Mouse (Mus musculus): ENCODE data around the gene Pglyrp4. TPM values are rescaled to one million over a fixed set of nuclear protein-coding genes. Genes with fewer than 3 reads are reported as not detected.
"Not testable (repeated sequence)": the region's sequence is repeated elsewhere in the genome, so short reads cannot be mapped to it uniquely, and the experiment has no call there.

The Pglyrp4 gene
- total and polyA plus RNA-seq, 2 experiments from 2014 or later = not detected

DNA sequence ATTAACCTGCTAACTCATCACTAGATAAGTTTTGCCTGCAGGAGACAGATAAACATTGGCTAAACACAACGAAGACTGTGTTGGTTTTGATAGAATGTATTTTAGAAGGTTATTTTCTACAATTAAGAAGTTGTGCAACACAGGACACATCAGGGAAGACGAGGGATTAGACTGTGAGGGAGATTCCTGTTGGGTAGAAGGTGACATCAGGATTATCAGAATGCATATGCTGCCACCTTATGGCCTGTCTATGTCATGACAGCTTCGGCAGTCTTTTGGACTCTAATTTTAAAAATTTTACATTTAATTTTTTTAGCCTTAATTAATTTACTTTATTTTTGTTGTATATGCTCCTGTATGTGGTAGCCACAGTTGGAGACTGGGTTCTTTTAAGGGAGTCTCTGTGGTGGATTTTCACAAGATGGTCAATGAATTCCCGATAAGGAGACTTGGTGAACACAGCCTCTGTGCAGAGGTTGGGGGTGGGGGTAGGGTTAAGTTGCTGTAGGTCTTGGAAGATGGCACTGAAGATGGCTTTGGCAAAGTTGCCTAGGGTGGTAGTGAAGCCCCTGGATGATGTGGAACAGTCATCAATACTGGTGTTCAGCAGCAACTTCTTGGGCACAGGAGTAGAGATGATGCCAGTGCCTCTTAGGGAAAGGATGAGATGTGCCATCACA lies 18.0 kb upstream of the Pglyrp4 start:
- Histone ChIP-seq H3K4me3 (ENCODE audit: low read length) (no peak overlapping the region), H3K9ac (replicated peaks; ENCODE audit: low read length) (no peak overlapping the region), H3K27ac (no peak overlapping the region), H3K4me1 (ENCODE audit: insufficient read depth, low read length) (no peaks in the 10 kb centered on the region), H3K27me3 (ENCODE audit: insufficient read depth, low read length) (no peaks in the 10 kb centered on the region), H3K4me2 (ENCODE audit: low read depth, low read length) (no peak overlapping the region), H3K36me3 (ENCODE audit: insufficient read depth, low read length) (no peaks in the 10 kb centered on the region), H3K9me3 (ENCODE audit: low read length) (no peaks in the 10 kb centered on the region)
- DNase-seq (ENCODE audit: low spot score) = peak; percentile 62
- peak; percentile 65 for ATAC-seq
- WGBS = 26% methylated on average over 4 of the region's 4 CpGs
- peak; percentile 76 for TF ChIP-seq CTCF (IDR thresholded peaks at IDR 0.05; ENCODE audit: low read depth)

- Histone ChIP-seq H3K9ac (replicated peaks; ENCODE audit: low read length) (no peak overlapping the region), H3K4me2 (ENCODE audit: low read depth, low read length) (no peak overlapping the region), H3K36me3 (ENCODE audit: insufficient read depth, low read length) (no peaks in the 10 kb centered on the region), H3K27ac (no peak overlapping the region), H3K4me1 (ENCODE audit: insufficient read depth, low read length) (no peaks in the 10 kb centered on the region), H3K9me3 (ENCODE audit: low read length) (no peaks in the 10 kb centered on the region), H3K4me3 (ENCODE audit: low read length) (no peak overlapping the region), H3K27me3 (ENCODE audit: insufficient read depth, low read length) (no peaks in the 10 kb centered on the region)
- 50% methylated on average over 12 of the region's 12 CpGs for WGBS
- peak; percentile 96 for TF ChIP-seq CTCF (IDR thresholded peaks at IDR 0.05; ENCODE audit: low read depth)
- ATAC-seq (peak; percentile 79), DNase-seq (ENCODE audit: low spot score) (peak; percentile 91)
These were observed 16.9 kb upstream of the Pglyrp4 start for GRCm38 (mm10) chr3:90709591-90710460.

- ATAC-seq (no peak), DNase-seq (ENCODE audit: low spot score) (no peak)
- no peaks in the 10 kb centered on the region for H3K9me3 ChIP-seq (ENCODE audit: low read length)
- H3K36me3 ChIP-seq (ENCODE audit: insufficient read depth, low read length) = no peaks in the 10 kb centered on the region
- no peaks in the 10 kb centered on the region for H3K27me3 ChIP-seq (ENCODE audit: insufficient read depth, low read length)
- H3K4me1 ChIP-seq (ENCODE audit: insufficient read depth, low read length) = no peaks in the 10 kb centered on the region
- H3K9ac ChIP-seq (replicated peaks; ENCODE audit: low read length) = no peak overlapping the region
- no peak overlapping the region for H3K4me3 ChIP-seq (ENCODE audit: low read length)
- TF ChIP-seq CTCF (IDR thresholded peaks at IDR 0.05; ENCODE audit: low read depth) = no peak
- WGBS = 100% methylated on average over 1 of the region's 1 CpGs
- H3K4me2 ChIP-seq (ENCODE audit: low read depth, low read length) = no peak overlapping the region
- H3K27ac ChIP-seq = no peak overlapping the region
These were observed 23.0 kb downstream of the Pglyrp4 start for GRCm38 (mm10) chr3:90749658-90750057.

GRCm38 (mm10) chr3:90777776-90778175 lies 51.1 kb downstream of the Pglyrp4 start, which contains the start of gene Gm5849:
TSS of gene Gm5849 (minus strand) at chr3:90777876.
- not testable (repeated sequence) for H3K27me3 ChIP-seq (ENCODE audit: insufficient read depth, low read length); H3K4me1 ChIP-seq (ENCODE audit: insufficient read depth, low read length); H3K4me3 ChIP-seq (ENCODE audit: low read length); ATAC-seq; H3K9me3 ChIP-seq (ENCODE audit: low read length); H3K27ac ChIP-seq; H3K36me3 ChIP-seq (ENCODE audit: insufficient read depth, low read length); H3K4me2 ChIP-seq (ENCODE audit: low read depth, low read length); H3K9ac ChIP-seq (replicated peaks; ENCODE audit: low read length); DNase-seq (ENCODE audit: low spot score)
- 91% methylated on average over 1 of the region's 1 CpGs for WGBS

Other genes with a start within 250 kb of the Pglyrp4 start
- 49.7 and 52.0 TPM in 2 replicates for gene Snapin, start 235.9 kb upstream of the Pglyrp4 start, total RNA-seq (2014; rRNA removed)
- 102 and 106 TPM in 2 replicates for gene Snapin, start 235.9 kb upstream of the Pglyrp4 start, polyA plus RNA-seq (2015; fragmentation: Nextera tagmentation; extraction: Ambion mirVana)
- 210 and 220 TPM in 2 replicates for gene Chtop, start 217.4 kb upstream of the Pglyrp4 start, total RNA-seq (2014; rRNA removed)
- 162 and 165 TPM in 2 replicates for gene Chtop, start 217.4 kb upstream of the Pglyrp4 start, polyA plus RNA-seq (2015; fragmentation: Nextera tagmentation; extraction: Ambion mirVana)
- gene S100a1, start 212.5 kb upstream of the Pglyrp4 start, total RNA-seq (2014; rRNA removed) = 27.7 and 28.1 TPM in 2 replicates
- 88.9 and 93.6 TPM in 2 replicates for gene S100a1, start 212.5 kb upstream of the Pglyrp4 start, polyA plus RNA-seq (2015; fragmentation: Nextera tagmentation; extraction: Ambion mirVana)
- 5.2 and 10.9 TPM in 2 replicates for gene S100a13, start 212.5 kb upstream of the Pglyrp4 start, total RNA-seq (2014; rRNA removed)
- 37.9 and 41.4 TPM in 2 replicates for gene S100a13, start 212.5 kb upstream of the Pglyrp4 start, polyA plus RNA-seq (2015; fragmentation: Nextera tagmentation; extraction: Ambion mirVana)
- not detected in 2 replicates for gene S100a14, start 200.1 kb upstream of the Pglyrp4 start, total RNA-seq (2014; rRNA removed)
- gene S100a14, start 200.1 kb upstream of the Pglyrp4 start, polyA plus RNA-seq (2015; fragmentation: Nextera tagmentation; extraction: Ambion mirVana) = 0.29 TPM in 1 of 2 replicates, not detected in the other
- gene S100a16, start 189.7 kb upstream of the Pglyrp4 start, total RNA-seq (2014; rRNA removed) = 87.0 and 90.9 TPM in 2 replicates
- 103 and 115 TPM in 2 replicates for gene S100a16, start 189.7 kb upstream of the Pglyrp4 start, polyA plus RNA-seq (2015; fragmentation: Nextera tagmentation; extraction: Ambion mirVana)
- gene S100a3, start 166.3 kb upstream of the Pglyrp4 start, total RNA-seq (2014; rRNA removed) = 1.4 and 5.3 TPM in 2 replicates
- 1.9 and 2.1 TPM in 2 replicates for gene S100a3, start 166.3 kb upstream of the Pglyrp4 start, polyA plus RNA-seq (2015; fragmentation: Nextera tagmentation; extraction: Ambion mirVana)
- not detected in 2 replicates for gene S100a2, start 136.7 kb upstream of the Pglyrp4 start, total RNA-seq (2014; rRNA removed)
- not detected in 2 replicates for gene S100a2, start 136.7 kb upstream of the Pglyrp4 start, polyA plus RNA-seq (2015; fragmentation: Nextera tagmentation; extraction: Ambion mirVana)
- not detected in 2 replicates for gene Gm42674, start 125.0 kb upstream of the Pglyrp4 start, total RNA-seq (2014; rRNA removed)
- gene Gm42674, start 125.0 kb upstream of the Pglyrp4 start, polyA plus RNA-seq (2015; fragmentation: Nextera tagmentation; extraction: Ambion mirVana) = not detected in 2 replicates
- 3.0 TPM in 1 of 2 replicates, not detected in the other for gene S100a4, start 123.1 kb upstream of the Pglyrp4 start, total RNA-seq (2014; rRNA removed)
- 2.3 and 3.1 TPM in 2 replicates for gene S100a4, start 123.1 kb upstream of the Pglyrp4 start, polyA plus RNA-seq (2015; fragmentation: Nextera tagmentation; extraction: Ambion mirVana)
- not detected in 2 replicates for gene S100a5, start 118.4 kb upstream of the Pglyrp4 start, total RNA-seq (2014; rRNA removed)
- gene S100a5, start 118.4 kb upstream of the Pglyrp4 start, polyA plus RNA-seq (2015; fragmentation: Nextera tagmentation; extraction: Ambion mirVana) = not detected in 2 replicates
- gene S100a6, start 114.0 kb upstream of the Pglyrp4 start, total RNA-seq (2014; rRNA removed) = 4.4 and 12.9 TPM in 2 replicates
- 53.8 and 59.0 TPM in 2 replicates for gene S100a6, start 114.0 kb upstream of the Pglyrp4 start, polyA plus RNA-seq (2015; fragmentation: Nextera tagmentation; extraction: Ambion mirVana)
- not detected in 2 replicates for gene S100a7a, start 72.9 kb upstream of the Pglyrp4 start, total RNA-seq (2014; rRNA removed)
- not detected in 2 replicates for gene S100a7a, start 72.9 kb upstream of the Pglyrp4 start, polyA plus RNA-seq (2015; fragmentation: Nextera tagmentation; extraction: Ambion mirVana)
- gene S100a8, start 57.9 kb upstream of the Pglyrp4 start, total RNA-seq (2014; rRNA removed) = 1.0 TPM in 1 of 2 replicates, not detected in the other
- gene S100a8, start 57.9 kb upstream of the Pglyrp4 start, polyA plus RNA-seq (2015; fragmentation: Nextera tagmentation; extraction: Ambion mirVana) = 6.3 and 6.7 TPM in 2 replicates
- gene S100a9, start 31.2 kb upstream of the Pglyrp4 start, total RNA-seq (2014; rRNA removed) = 1.3 TPM in 1 of 2 replicates, not detected in the other
- 5.0 and 6.4 TPM in 2 replicates for gene S100a9, start 31.2 kb upstream of the Pglyrp4 start, polyA plus RNA-seq (2015; fragmentation: Nextera tagmentation; extraction: Ambion mirVana)
- gene Gm5849, start 51.0 kb downstream of the Pglyrp4 start, total RNA-seq (2014; rRNA removed) = not detected in 2 replicates
- not detected in 2 replicates for gene Gm5849, start 51.0 kb downstream of the Pglyrp4 start, polyA plus RNA-seq (2015; fragmentation: Nextera tagmentation; extraction: Ambion mirVana)